Mouse (Mus musculus) ES-Bruce4 (cell line): ENCODE data around the gene Nek9. TPM values are rescaled to one million over a fixed set of nuclear protein-coding genes. Genes with fewer than 3 reads are reported as not detected.

ENCODE experiments used
- H3K27ac ChIP-seq: 2 replicates; pipeline ENCODE4 v1.5.1; 2012; ENCODE audit warnings: low read length, inconsistent platforms; ENCODE audit not compliant: insufficient read depth
- H3K27me3 ChIP-seq: 2 replicates; pipeline ENCODE4 v1.6.1; 2012; ENCODE audit warnings: mild to moderate bottlenecking, low read length, inconsistent platforms; ENCODE audit not compliant: control insufficient read depth, poor library complexity, insufficient read depth, severe bottlenecking
- H3K36me3 ChIP-seq: 2 replicates; pipeline ENCODE4 v1.6.1; 2012; ENCODE audit warnings: inconsistent platforms, mild to moderate bottlenecking, low read length, moderate library complexity; ENCODE audit not compliant: control insufficient read depth, poor library complexity, insufficient read depth, severe bottlenecking
- H3K4me1 ChIP-seq: one replicate; pipeline ENCODE4 v1.8.1; 2011; ENCODE audit warnings: low read length; ENCODE audit not compliant: control insufficient read depth, insufficient read depth
- H3K4me3 ChIP-seq: 2 replicates; pipeline ENCODE4 v1.5.1; 2011; ENCODE audit warnings: low read depth, mild to moderate bottlenecking, low read length
- H3K9ac ChIP-seq: 2 replicates; pipeline ENCODE4 v1.6.1; 2012; ENCODE audit warnings: low read depth, mild to moderate bottlenecking, inconsistent platforms; ENCODE audit not compliant: poor library complexity, severe bottlenecking
- H3K9me3 ChIP-seq: replicated peaks from 2 replicates; pipeline ENCODE4 v1.6.1; 2012; ENCODE audit warnings: mild to moderate bottlenecking, low read length, inconsistent platforms; ENCODE audit not compliant: control insufficient read depth, poor library complexity, insufficient read depth, severe bottlenecking
- CTCF ChIP-seq: IDR thresholded peaks from one replicate; pipeline ENCODE4 v1.8.1; 2011; ENCODE audit warnings: low read depth, low read length
- EP300 ChIP-seq: IDR thresholded peaks from 2 replicates; pipeline ENCODE4 v1.6.1; 2011; ENCODE audit warnings: low read depth, low read length; ENCODE audit not compliant: insufficient read depth
- POLR2A ChIP-seq: IDR thresholded peaks from one replicate; pipeline ENCODE4 v1.8.1; 2011; ENCODE audit warnings: low read length; ENCODE audit not compliant: insufficient read depth
- polyA plus RNA-seq: library from polyadenylated mRNA; stranded (reverse); fragments of >200 nt; gene quantifications from 2 replicates; pipeline ENCODE4 v1.2.4, GENCODE M21; 2011; ENCODE audit warnings: low read depth; ENCODE audit not compliant: missing spikeins, insufficient read depth, insufficient read length

The Nek9 gene
- polyA plus RNA-seq, 1 experiment: 43.2 TPM

DNA sequence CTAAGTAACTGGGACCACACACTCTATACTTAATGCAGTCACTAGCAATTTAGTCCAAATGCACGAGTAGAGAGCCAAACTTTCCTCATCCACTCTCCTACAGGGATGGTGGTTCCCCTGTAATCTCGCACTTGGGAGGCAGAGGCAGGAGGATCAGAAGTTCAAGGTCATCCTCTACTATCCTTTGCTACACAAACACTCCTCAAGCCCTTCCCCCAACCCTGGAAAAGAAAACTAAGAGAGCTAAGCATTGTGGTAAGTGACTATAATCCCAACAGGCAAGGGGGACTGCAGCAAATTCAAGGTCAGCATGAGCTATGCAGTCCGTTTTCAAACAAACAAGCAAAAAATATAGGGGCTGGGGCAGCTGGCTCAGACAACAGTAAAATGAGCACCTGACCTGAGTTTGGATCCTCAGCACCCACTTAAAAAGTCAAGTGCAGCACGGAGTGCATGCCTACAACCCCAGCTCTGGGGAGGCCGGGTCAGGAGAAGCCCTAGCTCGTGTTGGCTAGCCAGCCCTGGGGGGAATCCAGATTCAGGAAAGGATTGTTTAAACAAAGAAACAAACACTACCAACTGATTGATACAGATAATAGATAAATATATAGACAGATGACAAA is 29.4 kb upstream of the Nek9 start:
- Histone ChIP-seq H3K36me3 (no peaks in the 10 kb centered on the region), H3K9ac (no peak overlapping the region), H3K27me3 (no peaks in the 10 kb centered on the region), H3K4me1 (peaks cover 6% of the 10 kb centered on the region), H3K9me3 (no peaks in the 10 kb centered on the region), H3K4me3 (no peak overlapping the region), H3K27ac (no peak overlapping the region; the same call in 1 of the 2 replicates)
- TF ChIP-seq POLR2A: no peak
- no peak for TF ChIP-seq CTCF
- TF ChIP-seq EP300: no peak

DNA sequence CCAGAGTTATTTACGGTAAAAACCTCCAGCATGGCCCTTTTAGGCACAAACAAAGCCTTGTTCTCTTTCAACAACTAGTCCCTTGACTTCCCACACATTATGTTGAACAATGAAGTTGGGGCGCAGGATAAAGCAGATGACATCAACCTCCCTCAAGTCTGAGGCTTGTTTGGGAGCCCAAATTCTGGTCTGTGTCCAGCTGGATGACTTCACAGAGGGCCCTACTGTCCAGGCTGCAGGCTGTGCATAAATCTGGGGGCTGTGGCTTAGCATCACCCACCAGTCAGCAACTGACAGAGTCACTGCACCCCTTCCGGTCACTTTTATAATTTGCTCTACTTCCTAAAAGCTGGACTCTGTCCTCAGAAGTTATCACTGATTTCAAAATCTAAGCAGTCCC is 27.1 kb upstream of the Nek9 start:
- Histone ChIP-seq H3K27ac (no peak overlapping the region), H3K36me3 (no peaks in the 10 kb centered on the region), H3K9ac (no peak overlapping the region), H3K4me1 (peaks cover 4% of the 10 kb centered on the region), H3K4me3 (no peak overlapping the region), H3K9me3 (no peaks in the 10 kb centered on the region), H3K27me3 (no peaks in the 10 kb centered on the region)
- TF ChIP-seq POLR2A: no peak
- no peak for TF ChIP-seq CTCF
- no peak for TF ChIP-seq EP300

DNA sequence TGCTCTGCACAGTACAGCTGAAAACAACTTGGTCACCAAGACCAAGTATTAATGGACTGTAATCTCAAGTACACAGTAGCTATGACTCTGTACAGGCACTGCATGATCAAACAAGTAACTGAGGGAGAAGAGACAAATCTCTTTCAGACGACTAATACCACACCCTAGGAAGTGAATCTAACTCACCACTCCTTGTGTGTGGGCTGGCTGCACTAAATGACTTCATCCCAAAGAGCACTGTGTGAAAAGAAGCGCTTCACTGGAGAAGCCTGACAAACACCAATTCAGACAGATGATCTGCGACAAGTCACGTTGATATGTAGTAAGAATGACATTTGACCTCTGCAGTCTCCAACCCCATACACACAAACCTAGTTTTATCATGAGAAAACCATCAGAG is 23.3 kb upstream of the Nek9 start:
- Histone ChIP-seq H3K36me3 (no peaks in the 10 kb centered on the region), H3K9ac (no peak overlapping the region), H3K27ac (no peak overlapping the region), H3K4me1 (peaks cover 2% of the 10 kb centered on the region), H3K9me3 (no peaks in the 10 kb centered on the region), H3K27me3 (no peaks in the 10 kb centered on the region), H3K4me3 (no peak overlapping the region)
- no peak for TF ChIP-seq CTCF
- no peak for TF ChIP-seq EP300
- no peak for TF ChIP-seq POLR2A

- Histone ChIP-seq H3K4me3 (no peak overlapping the region), H3K9me3 (no peaks in the 10 kb centered on the region), H3K9ac (no peak overlapping the region), H3K27ac (no peak overlapping the region), H3K36me3 (no peaks in the 10 kb centered on the region), H3K4me1 (no peaks in the 10 kb centered on the region), H3K27me3 (no peaks in the 10 kb centered on the region)
- TF ChIP-seq EP300: no peak
- no peak for TF ChIP-seq POLR2A
- no peak for TF ChIP-seq CTCF
These were observed 22.4 kb upstream of the Nek9 start for GRCm38 (mm10) chr12:85361580-85361979.

DNA sequence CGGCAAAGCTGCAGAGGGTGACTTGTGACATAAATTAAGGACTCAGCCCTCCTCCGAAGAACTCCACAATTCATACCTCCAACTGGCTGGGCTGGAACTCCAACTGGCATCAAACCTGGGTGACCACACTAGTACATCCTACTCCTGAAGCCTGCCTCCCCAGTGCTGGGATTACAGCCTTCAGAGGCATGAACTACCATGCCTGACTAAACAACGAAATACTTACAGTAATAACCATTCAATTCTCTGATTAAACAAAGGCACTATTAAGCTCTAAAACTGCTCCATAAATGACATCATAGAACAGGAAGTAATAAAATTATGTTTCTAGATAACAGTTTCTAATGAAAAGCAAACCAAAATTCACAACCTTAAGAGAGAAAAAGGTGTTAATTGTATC is 22.0 kb upstream of the Nek9 start:
- no peak overlapping the region for H3K4me3 ChIP-seq
- H3K27ac ChIP-seq: no peak overlapping the region
- TF ChIP-seq EP300 (no peak), CTCF (no peak), POLR2A (no peak)
- H3K4me1 ChIP-seq: no peaks in the 10 kb centered on the region
- no peaks in the 10 kb centered on the region; the same call in 1 of the 2 replicates for H3K36me3 ChIP-seq
- H3K9ac ChIP-seq: no peak overlapping the region
- no peaks in the 10 kb centered on the region for H3K27me3 ChIP-seq
- no peaks in the 10 kb centered on the region for H3K9me3 ChIP-seq

GRCm38 (mm10) chr12:85354061-85354460 is 14.9 kb upstream of the Nek9 start:
- no peak overlapping the region for H3K9ac ChIP-seq
- H3K4me3 ChIP-seq: no peak overlapping the region
- H3K27me3 ChIP-seq: no peaks in the 10 kb centered on the region
- H3K27ac ChIP-seq: no peak overlapping the region
- TF ChIP-seq EP300: no peak
- no peak for TF ChIP-seq CTCF
- no peak for TF ChIP-seq POLR2A
- no peaks in the 10 kb centered on the region for H3K4me1 ChIP-seq
- no peaks in the 10 kb centered on the region for H3K9me3 ChIP-seq
- peaks cover 20% of the 10 kb centered on the region for H3K36me3 ChIP-seq
